Mouse (Mus musculus) erythroblast, embryonic 14.5 days (primary cell): Measurements from ENCODE around the gene Alg9. TPM values are rescaled to one million over a fixed set of nuclear protein-coding genes. Genes with fewer than 3 reads are reported as not detected.

Experiments
- H3K27me3 ChIP-seq: 2 replicates; pipeline ENCODE4 v1.6.1; 2012; ENCODE audit warnings: inconsistent platforms; ENCODE audit not compliant: control insufficient read depth
- H3K36me3 ChIP-seq: 2 replicates; pipeline ENCODE4 v1.6.1; 2012; ENCODE audit warnings: mild to moderate bottlenecking, inconsistent platforms; ENCODE audit not compliant: control insufficient read depth
- H3K4me1 ChIP-seq: 2 replicates; pipeline ENCODE4 v1.6.1; 2012; ENCODE audit warnings: inconsistent platforms; ENCODE audit not compliant: control insufficient read depth
- H3K4me3 ChIP-seq: replicated peaks from 2 replicates; pipeline ENCODE3; 2012; ENCODE audit warnings: moderate library complexity, mild to moderate bottlenecking, inconsistent platforms
- H3K9me3 ChIP-seq: 2 replicates; pipeline ENCODE4 v1.6.1; 2012; ENCODE audit warnings: low read length, inconsistent platforms, mixed read lengths; ENCODE audit not compliant: control insufficient read depth
- GATA1 ChIP-seq: IDR thresholded peaks from 2 replicates; pipeline ENCODE4 v1.6.1; 2012; ENCODE audit warnings: low read length, inconsistent platforms, mixed read lengths
- TAL1 ChIP-seq: IDR thresholded peaks from 3 replicates; pipeline ENCODE4 v1.6.1; 2012; ENCODE audit warnings: low read length, inconsistent platforms, mixed read lengths
- polyA plus RNA-seq: library from polyadenylated mRNA; stranded (reverse); fragments of >175 nt; gene quantifications from 2 replicates; pipeline ENCODE4 v1.2.3, GENCODE M21; 2012

Gene Alg9
- polyA plus RNA-seq, 1 experiment: 0.31 TPM

DNA sequence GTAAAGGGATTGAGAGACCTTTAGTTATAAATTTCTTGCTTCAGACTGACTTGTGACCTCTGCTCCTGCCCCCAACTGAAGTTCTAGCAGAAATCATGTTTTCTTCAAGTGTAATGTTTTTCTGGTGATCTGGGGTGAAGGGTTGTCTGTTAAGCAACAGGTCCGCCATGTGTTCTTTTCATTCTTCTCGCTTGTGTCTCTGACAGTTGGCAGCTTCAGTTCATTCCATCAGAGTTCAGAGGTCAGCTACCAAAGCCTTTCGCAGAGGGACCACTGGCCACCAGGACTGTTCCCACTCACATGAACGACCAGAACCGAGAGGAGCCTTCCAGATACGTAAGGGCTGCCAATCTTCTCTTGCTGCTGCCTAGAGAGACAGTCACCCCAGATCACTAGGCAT is 33.7 kb downstream of the Alg9 start:
- Histone ChIP-seq H3K36me3 (peaks cover 79% of the 10 kb centered on the region), H3K4me3 (no peak overlapping the region), H3K27me3 (no peaks in the 10 kb centered on the region), H3K4me1 (peaks cover 89% of the 10 kb centered on the region), H3K9me3 (no peaks in the 10 kb centered on the region)
- TF ChIP-seq TAL1: no peak
- no peak for TF ChIP-seq GATA1

DNA sequence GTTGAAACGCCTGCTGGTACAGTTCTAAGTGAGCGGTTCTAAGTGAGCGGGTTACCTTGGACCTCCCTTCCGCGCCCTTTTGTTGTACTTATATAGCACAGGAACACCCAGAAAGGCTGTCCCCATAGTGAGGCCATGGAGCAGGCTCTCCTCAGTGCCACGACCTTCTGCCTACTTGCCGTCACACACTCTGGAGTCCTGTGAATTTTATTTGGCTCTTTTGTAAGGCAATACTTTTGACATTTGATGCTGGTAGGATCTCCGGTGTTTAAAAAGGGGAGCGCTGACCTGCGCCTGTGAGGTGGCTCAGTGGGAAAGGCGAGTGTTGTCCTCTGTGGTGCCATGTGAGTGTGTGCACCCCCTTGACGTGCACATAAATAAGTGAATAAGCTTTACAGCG is 34.3 kb downstream of the Alg9 start:
- H3K4me3 ChIP-seq: no peak overlapping the region
- H3K9me3 ChIP-seq: no peaks in the 10 kb centered on the region
- no peak for TF ChIP-seq TAL1
- no peak for TF ChIP-seq GATA1
- no peaks in the 10 kb centered on the region for H3K27me3 ChIP-seq
- H3K4me1 ChIP-seq: peaks cover 89% of the 10 kb centered on the region
- H3K36me3 ChIP-seq: peaks cover 79% of the 10 kb centered on the region

DNA sequence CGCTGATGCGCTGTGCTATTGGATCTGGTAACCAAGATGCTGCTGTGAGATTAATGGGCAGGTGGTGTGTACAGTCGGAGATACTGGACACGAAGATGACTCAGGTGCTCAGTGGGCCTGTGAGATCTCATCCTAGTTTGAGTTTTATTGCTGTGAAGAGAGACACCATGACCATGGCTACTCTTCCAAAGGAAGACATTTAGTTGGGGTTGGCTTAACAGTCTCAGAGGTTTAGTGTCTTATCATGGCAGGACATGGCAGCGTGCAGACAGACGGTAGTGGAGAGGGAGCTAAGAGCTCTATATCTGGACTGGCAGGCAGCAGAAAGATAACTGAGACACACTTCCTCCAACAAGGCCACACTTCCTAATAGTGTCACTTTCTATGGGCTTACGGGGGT is 36.4 kb downstream of the Alg9 start:
- H3K4me1 ChIP-seq: peaks cover 83% of the 10 kb centered on the region
- H3K36me3 ChIP-seq: peaks cover 72% of the 10 kb centered on the region
- H3K4me3 ChIP-seq: peak overlapping the region; percentile 41

DNA sequence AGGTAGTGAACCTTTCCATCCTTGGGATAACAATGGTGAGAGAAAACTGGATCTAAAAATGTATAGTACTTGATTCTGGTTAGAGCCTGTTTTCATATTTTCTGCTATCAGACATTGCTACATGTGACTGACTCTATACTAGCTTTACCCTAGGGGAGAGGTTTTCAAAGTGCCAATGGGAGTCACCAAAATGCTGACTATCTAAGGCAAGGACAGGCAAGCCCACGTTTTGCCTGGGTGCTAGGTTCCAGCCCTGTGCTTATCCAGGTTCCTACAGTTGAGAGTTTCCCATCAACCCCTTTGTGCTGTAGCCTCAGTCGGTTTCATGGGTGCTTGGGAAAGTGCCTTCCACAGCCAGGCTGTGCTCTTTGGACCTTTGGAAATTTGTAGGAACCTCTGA is 36.9 kb downstream of the Alg9 start:
- Histone ChIP-seq H3K9me3 (peaks cover 8% of the 10 kb centered on the region), H3K4me1 (peaks cover 84% of the 10 kb centered on the region), H3K4me3 (no peak overlapping the region), H3K27me3 (no peaks in the 10 kb centered on the region), H3K36me3 (peaks cover 71% of the 10 kb centered on the region)
- no peak for TF ChIP-seq TAL1

More for the DNA sequence above, 36.4 kb downstream of the Alg9 start:
- Histone ChIP-seq H3K9me3 (peaks cover 6% of the 10 kb centered on the region), H3K27me3 (no peaks in the 10 kb centered on the region)
- TF ChIP-seq TAL1 (peak; percentile 71), GATA1 (peak; percentile 68)

DNA sequence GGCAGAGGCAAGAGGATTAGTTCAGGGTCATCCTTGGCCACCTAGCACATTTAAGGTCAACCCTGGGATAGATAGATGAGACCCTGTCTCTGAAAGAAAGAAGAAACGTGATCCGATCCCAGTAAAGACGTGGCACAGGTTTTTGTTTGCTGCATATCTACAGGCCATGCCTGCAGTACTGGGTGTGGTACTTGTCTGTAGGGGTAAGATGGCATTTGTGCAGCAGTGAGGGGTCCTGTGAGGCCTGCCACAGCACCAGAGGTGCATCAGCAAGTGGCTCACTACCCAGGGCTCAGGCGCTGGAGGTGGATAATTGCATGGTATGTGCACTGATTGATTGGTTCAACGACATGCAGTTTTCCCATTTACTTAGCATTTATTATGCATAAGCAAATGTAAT is 39.0 kb downstream of the Alg9 start:
- H3K27me3 ChIP-seq: no peaks in the 10 kb centered on the region
- peaks cover 61% of the 10 kb centered on the region for H3K36me3 ChIP-seq
- TF ChIP-seq TAL1 (0 out of 3 replicates have a peak, but pooled peaks have one; percentile 42), GATA1 (no peak)
- H3K4me1 ChIP-seq: peaks cover 80% of the 10 kb centered on the region
- H3K9me3 ChIP-seq: peaks cover 8% of the 10 kb centered on the region
- no peak overlapping the region for H3K4me3 ChIP-seq

DNA sequence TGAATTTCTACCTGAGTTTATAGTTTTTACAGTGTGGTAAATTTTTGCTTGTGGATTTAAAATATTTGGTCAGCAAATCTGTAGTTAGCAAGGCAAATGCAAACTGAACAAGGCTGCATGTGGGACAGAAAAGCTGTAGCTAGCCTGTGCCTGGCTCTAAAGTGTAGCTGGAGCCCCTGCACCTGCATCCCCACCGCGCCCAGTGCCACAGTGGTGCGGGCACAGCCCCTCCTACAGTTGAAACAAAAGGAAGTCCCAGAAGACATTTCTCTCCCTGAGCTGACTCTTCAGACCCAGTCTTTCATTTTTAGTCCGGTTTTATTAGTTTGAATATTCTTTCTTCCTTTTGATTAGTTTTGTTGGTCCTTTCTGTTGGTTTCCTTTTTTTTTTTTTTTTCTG is 40.8 kb downstream of the Alg9 start:
- peaks cover 61% of the 10 kb centered on the region for H3K4me1 ChIP-seq
- no peaks in the 10 kb centered on the region for H3K27me3 ChIP-seq
- H3K36me3 ChIP-seq: peaks cover 51% of the 10 kb centered on the region
- TF ChIP-seq TAL1 (no peak), GATA1 (no peak)
- H3K4me3 ChIP-seq: no peak overlapping the region
- peaks cover 8% of the 10 kb centered on the region for H3K9me3 ChIP-seq

DNA sequence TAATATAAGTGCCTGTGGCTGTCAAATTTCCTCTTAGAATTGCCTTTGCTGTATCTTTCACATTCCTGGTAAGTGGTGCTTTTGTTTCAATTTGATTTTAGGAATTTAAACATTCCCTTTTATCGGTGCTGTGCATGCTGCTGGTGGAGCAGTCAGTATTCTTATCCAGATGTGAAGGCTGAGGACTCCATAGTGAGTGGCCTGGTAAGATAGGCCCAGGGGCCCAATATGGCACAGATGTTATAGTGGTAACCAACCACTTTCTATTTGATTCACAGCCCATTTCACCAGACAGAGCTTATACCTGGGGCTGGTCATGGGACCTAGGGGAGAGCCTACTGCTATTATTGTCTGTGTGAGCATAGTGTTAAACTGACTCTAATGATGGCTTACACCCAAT is 41.7 kb downstream of the Alg9 start:
- H3K9me3 ChIP-seq: peaks cover 8% of the 10 kb centered on the region
- H3K27me3 ChIP-seq: no peaks in the 10 kb centered on the region
- peaks cover 48% of the 10 kb centered on the region for H3K36me3 ChIP-seq
- no peak overlapping the region for H3K4me3 ChIP-seq
- TF ChIP-seq GATA1: no peak
- peak; percentile 45; the same call in 2 of the 3 replicates for TF ChIP-seq TAL1
- peaks cover 56% of the 10 kb centered on the region for H3K4me1 ChIP-seq

DNA sequence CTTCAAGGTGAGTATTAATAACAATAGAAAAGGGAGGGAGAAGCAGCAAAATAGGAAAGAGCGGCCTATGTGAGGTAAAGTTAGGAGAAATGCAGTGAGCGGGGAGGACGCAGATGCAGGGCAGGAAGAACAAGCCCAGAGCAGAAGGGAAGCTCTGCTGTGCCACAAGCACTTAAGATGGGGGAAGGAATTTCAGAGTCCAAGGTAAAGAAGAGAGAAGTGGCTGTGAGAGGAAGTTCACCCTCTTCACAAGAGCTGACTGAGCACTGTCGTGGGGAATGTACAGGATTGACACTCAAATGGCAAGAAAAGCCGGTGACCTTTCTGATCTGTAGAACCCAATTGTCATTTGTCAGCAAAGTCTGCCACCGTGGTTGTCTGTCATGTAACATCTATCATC is 43.2 kb downstream of the Alg9 start:
- TF ChIP-seq TAL1 (no peak), GATA1 (no peak)
- Histone ChIP-seq H3K36me3 (peaks cover 55% of the 10 kb centered on the region), H3K27me3 (no peaks in the 10 kb centered on the region), H3K4me3 (no peak overlapping the region), H3K4me1 (peaks cover 54% of the 10 kb centered on the region), H3K9me3 (peaks cover 8% of the 10 kb centered on the region)

DNA sequence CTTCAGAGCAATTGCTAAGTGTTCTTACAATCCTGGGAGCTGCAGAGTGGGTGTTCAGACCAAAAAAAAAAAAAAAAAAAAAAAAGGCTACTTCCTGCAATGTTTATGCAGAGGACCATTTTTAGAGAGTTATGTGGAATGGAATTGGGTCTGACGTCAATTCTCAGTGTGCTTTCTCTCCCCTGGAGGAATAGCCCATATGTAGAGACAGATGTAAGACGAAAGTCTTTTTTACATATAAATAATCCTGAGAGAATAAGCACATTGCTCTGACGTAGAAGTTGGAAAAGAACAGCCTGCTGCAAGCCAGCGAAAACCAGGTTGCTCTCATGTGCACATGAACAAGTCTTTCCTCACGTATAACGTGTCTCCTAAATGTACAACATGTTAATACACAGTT is 44.9 kb downstream of the Alg9 start:
- no peak overlapping the region for H3K4me3 ChIP-seq
- peaks cover 6% of the 10 kb centered on the region for H3K9me3 ChIP-seq
- H3K36me3 ChIP-seq: peaks cover 48% of the 10 kb centered on the region
- no peak for TF ChIP-seq GATA1
- no peak for TF ChIP-seq TAL1
- peaks cover 56% of the 10 kb centered on the region for H3K4me1 ChIP-seq
- no peaks in the 10 kb centered on the region for H3K27me3 ChIP-seq

DNA sequence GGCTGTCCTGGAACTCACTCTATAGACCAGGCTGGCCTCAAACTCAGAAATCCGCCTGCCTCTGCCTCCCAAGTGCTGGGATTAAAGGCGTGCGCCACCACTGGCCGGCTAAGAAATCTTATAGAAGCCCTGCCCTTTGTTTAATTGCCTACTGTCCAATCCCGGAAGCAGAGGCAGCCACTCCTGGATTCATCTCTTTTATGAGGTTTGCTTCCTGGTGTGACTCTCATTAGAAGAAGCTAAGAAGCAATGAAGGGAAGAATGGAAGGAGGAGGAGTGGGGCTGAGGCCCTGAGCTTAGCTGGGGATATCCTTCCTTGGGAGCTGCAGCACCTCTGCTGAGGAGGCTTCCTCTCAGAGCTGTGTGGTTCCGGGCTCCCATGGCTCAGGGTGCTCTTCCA is 46.8 kb downstream of the Alg9 start:
- Histone ChIP-seq H3K27me3 (no peaks in the 10 kb centered on the region), H3K36me3 (peaks cover 43% of the 10 kb centered on the region), H3K4me3 (no peak overlapping the region), H3K9me3 (peaks cover under 1% of the 10 kb centered on the region; the same call in 1 of the 2 replicates), H3K4me1 (peaks cover 61% of the 10 kb centered on the region)
- TF ChIP-seq GATA1: no peak
- no peak for TF ChIP-seq TAL1
